10 mouse cellular contexts compared by ENCODE assay signal in genomic region chr1:164061278-164061677, GRCm38 (mm10). TPM values are rescaled to one million over a fixed set of nuclear protein-coding genes. Genes with fewer than 3 reads are reported as not detected.
DNase-seq lines count a peak whose midpoint lies in the region; ATAC-seq and TF ChIP-seq lines count a peak whose summit lies in the region.
"Had no signal": no experiment of that assay in that cellular context is flagged by ENCODE, and none has a peak within 500 bp of the region (broad histone marks: within the 10 kb centered on the region; RNA-seq: fewer than 3 reads in every experiment).

No protein-coding gene starts in this region.

- ATAC-seq in intestine, postnatal 0 days, result no peak
- no peak for ATAC-seq in intestine, embryonic 16.5 days
- peak; percentile 29; a peak in 1 of 4 replicates for ATAC-seq in hematopoietic stem cell, adult 5-6 weeks (replicated peaks in 1 of 2; ENCODE audit: insufficient read depth in 1 of 2, low FRiP score in 2 of 2, low TSS enrichment in 1 of 2, low read depth in 1 of 2, poor library complexity in 2 of 2, severe bottlenecking in 2 of 2)
- ATAC-seq in cerebellum, adult (ENCODE audit: insufficient number of reproducible peaks, low FRiP score, low TSS enrichment), result no peak

- TF ChIP-seq CTCF in intestine, postnatal 0 days (IDR thresholded peaks at IDR 0.05; ENCODE audit: low read depth), result peak; percentile 72

- WGBS in intestine, postnatal 0 days, result 42% methylated on average over 4 of the region's 4 CpGs
- 30% methylated on average over 4 of the region's 4 CpGs for WGBS in intestine, embryonic 16.5 days

- no peak overlapping the region for H3K4me3 ChIP-seq in intestine, postnatal 0 days (ENCODE audit: low read depth, low read length)
- no peak overlapping the region for H3K4me3 ChIP-seq in intestine, embryonic 16.5 days (ENCODE audit: low read length)
- H3K4me3 ChIP-seq: hindbrain, embryonic 12.5 days had no signal

- H3K4me1 ChIP-seq in intestine, postnatal 0 days (replicated peaks; ENCODE audit: control insufficient read depth, insufficient read depth, low read length), result no peaks in the 10 kb centered on the region
- H3K4me1 ChIP-seq in intestine, embryonic 16.5 days (ENCODE audit: control insufficient read depth, insufficient read depth, low read length), result no peaks in the 10 kb centered on the region
- H3K4me1 ChIP-seq: hindbrain, embryonic 12.5 days had no signal

- no peaks in the 10 kb centered on the region for H3K9me3 ChIP-seq in intestine, postnatal 0 days (ENCODE audit: control insufficient read depth)
- no peaks in the 10 kb centered on the region for H3K9me3 ChIP-seq in intestine, embryonic 16.5 days (ENCODE audit: control insufficient read depth, low read length)
- H3K9me3 ChIP-seq: hindbrain, embryonic 12.5 days had no signal

- DNase-seq in A20 (ENCODE audit: low read depth, low spot score), result peak; percentile 59
- DNase-seq in NIH3T3 (ENCODE audit: low read depth), result peak; percentile 83
- DNase-seq in adrenal gland, postnatal 4 days (ENCODE audit: low spot score in 2 of 2), result no peak
- DNase-seq in right cerebral cortex, adult 18-20 months, result no peak
- DNase-seq: right cerebral cortex, postnatal 25 days had no signal

- H3K9ac ChIP-seq in intestine, postnatal 0 days (ENCODE audit: low read depth, low read length), result no peak overlapping the region
- H3K9ac ChIP-seq in intestine, embryonic 16.5 days (ENCODE audit: low read depth, low read length), result no peak overlapping the region
- H3K9ac ChIP-seq: hindbrain, embryonic 12.5 days had no signal

- no peak overlapping the region for H3K27ac ChIP-seq in intestine, postnatal 0 days (ENCODE audit: low read depth, low read length)
- H3K27ac ChIP-seq in intestine, embryonic 16.5 days (ENCODE audit: low read length), result no peak overlapping the region
- H3K27ac ChIP-seq: hindbrain, embryonic 12.5 days had no signal

- H3K4me2 ChIP-seq in intestine, postnatal 0 days (replicated peaks; ENCODE audit: low read depth), result no peak overlapping the region
- no peak overlapping the region for H3K4me2 ChIP-seq in intestine, embryonic 16.5 days (ENCODE audit: low read depth, low read length)
- H3K4me2 ChIP-seq: hindbrain, embryonic 12.5 days had no signal

- no peaks in the 10 kb centered on the region for H3K36me3 ChIP-seq in intestine, postnatal 0 days (ENCODE audit: control insufficient read depth, insufficient read depth)
- no peaks in the 10 kb centered on the region for H3K36me3 ChIP-seq in intestine, embryonic 16.5 days (ENCODE audit: control insufficient read depth, insufficient read depth, low read length)
- H3K36me3 ChIP-seq: hindbrain, embryonic 12.5 days had no signal

- H3K27me3 ChIP-seq in intestine, postnatal 0 days (replicated peaks; ENCODE audit: control insufficient read depth, insufficient read depth, low read length), result no peaks in the 10 kb centered on the region
- no peaks in the 10 kb centered on the region for H3K27me3 ChIP-seq in intestine, embryonic 16.5 days (replicated peaks; ENCODE audit: control insufficient read depth, insufficient read depth, low read length)
- H3K27me3 ChIP-seq: hindbrain, embryonic 12.5 days had no signal

RNA-seq across cellular contexts. Expression of gene Sell, which starts 0.5 kb away (rescaled TPM):
- polyA plus RNA-seq in intestine, postnatal 0 days (2015; fragmentation: Nextera tagmentation; extraction: Ambion mirVana), result 0.23 and 0.25 TPM in 2 replicates
- polyA plus RNA-seq in intestine, embryonic 16.5 days (2015; fragmentation: Nextera tagmentation; extraction: Ambion mirVana), result 0.93 and 1.2 TPM in 2 replicates
- 176 and 193 TPM in 2 replicates for total RNA-seq in hematopoietic stem cell, adult 5-6 weeks (2017)
- total RNA-seq in adrenal gland, postnatal 4 days (2021), result 1 to 10 TPM; 1.1 to 1.7 TPM

RNA-seq across cellular contexts. Expression of gene Sele, which starts 13.2 kb away (rescaled TPM):
- 0.04 and 0.07 TPM in 2 replicates for polyA plus RNA-seq in intestine, postnatal 0 days (2015; fragmentation: Nextera tagmentation; extraction: Ambion mirVana)
- polyA plus RNA-seq in intestine, embryonic 16.5 days (2015; fragmentation: Nextera tagmentation; extraction: Ambion mirVana), result 0.05 and 0.06 TPM in 2 replicates
- total RNA-seq in hematopoietic stem cell, adult 5-6 weeks (2017), result not detected in 2 replicates
- total RNA-seq in adrenal gland, postnatal 4 days (2021), result 1 to 10 TPM in 1 of 2 experiments, under 1 TPM in 1; 0.87 to 1.5 TPM
- polyA plus RNA-seq: hindbrain, embryonic 12.5 days had no signal

RNA-seq across cellular contexts. Expression of gene Selp, which starts 53.8 kb away (rescaled TPM):
- 0.41 and 0.50 TPM in 2 replicates for polyA plus RNA-seq in intestine, postnatal 0 days (2015; fragmentation: Nextera tagmentation; extraction: Ambion mirVana)
- polyA plus RNA-seq in intestine, embryonic 16.5 days (2015; fragmentation: Nextera tagmentation; extraction: Ambion mirVana), result 0.10 and 0.13 TPM in 2 replicates
- total RNA-seq in hematopoietic stem cell, adult 5-6 weeks (2017), result 4.6 and 5.0 TPM in 2 replicates
- 1 to 10 TPM; 1.2 to 2.5 TPM for total RNA-seq in adrenal gland, postnatal 4 days (2021)
- polyA plus RNA-seq: hindbrain, embryonic 12.5 days had no signal

Comparison
In these comparisons a context has a peak if more than half of its experiments do, and no peak if none do; other contexts are left out.
1. ATAC-seq: peak in hematopoietic stem cell, adult 5-6 weeks (2 of 2); none in intestine, postnatal 0 days (single experiment), intestine, embryonic 16.5 days (single experiment) and cerebellum, adult (single experiment).
2. DNase-seq: peak in A20 (single experiment) and NIH3T3 (single experiment); none in adrenal gland, postnatal 4 days (0 of 2) and right cerebral cortex, adult 18-20 months (single experiment).
3. RNA of gene Sell, which starts 0.5 kb away (total RNA-seq): 176 to 193 TPM in hematopoietic stem cell, adult 5-6 weeks; 1.1 to 1.7 TPM in adrenal gland, postnatal 4 days; every median in the first group is over 10 times any median in the second.